Mouse (Mus musculus): Measurements from ENCODE around the gene Nosip. TPM values are rescaled to one million over a fixed set of nuclear protein-coding genes. Genes with fewer than 3 reads are reported as not detected.

The Nosip gene
- polyA plus RNA-seq, 1 experiment = 160 TPM

- TF ChIP-seq GATA1 (IDR thresholded peaks at IDR 0.05; ENCODE audit: low read length) = no peak
Observed at GRCm38 (mm10) chr7:45068000-45068318, 5.7 kb downstream of the Nosip start.

- no peak for TF ChIP-seq GATA1 (IDR thresholded peaks at IDR 0.05; ENCODE audit: low read length)
Observed at GRCm38 (mm10) chr7:45069671-45070070, 7.4 kb downstream of the Nosip start.

- TF ChIP-seq GATA1 (IDR thresholded peaks at IDR 0.05; ENCODE audit: low read length) = no peak
Observed at GRCm38 (mm10) chr7:45072230-45072629, 10.0 kb downstream of the Nosip start.

- no peak for TF ChIP-seq GATA1 (IDR thresholded peaks at IDR 0.05; ENCODE audit: low read length)
Observed at GRCm38 (mm10) chr7:45073171-45073707, 11.0 kb downstream of the Nosip start.

GRCm38 (mm10) chr7:45073949-45074348, 11.7 kb downstream of the Nosip start:
- TF ChIP-seq GATA1 (IDR thresholded peaks at IDR 0.05; ENCODE audit: low read length) = no peak

GRCm38 (mm10) chr7:45075405-45075804, 13.2 kb downstream of the Nosip start:
- no peak for TF ChIP-seq GATA1 (IDR thresholded peaks at IDR 0.05; ENCODE audit: low read length)

GRCm38 (mm10) chr7:45076501-45076900, 14.3 kb downstream of the Nosip start:
- no peak for TF ChIP-seq GATA1 (IDR thresholded peaks at IDR 0.05; ENCODE audit: low read length)

- TF ChIP-seq GATA1 (IDR thresholded peaks at IDR 0.05; ENCODE audit: low read length) = no peak
Observed at GRCm38 (mm10) chr7:45077322-45077721, 15.1 kb downstream of the Nosip start.

GRCm38 (mm10) chr7:45077829-45078228, 15.6 kb downstream of the Nosip start:
- TF ChIP-seq GATA1 (IDR thresholded peaks at IDR 0.05; ENCODE audit: low read length) = no peak

- TF ChIP-seq GATA1 (IDR thresholded peaks at IDR 0.05; ENCODE audit: low read length) = no peak
Observed at GRCm38 (mm10) chr7:45078513-45078912, 16.3 kb downstream of the Nosip start.

- no peak for TF ChIP-seq GATA1 (IDR thresholded peaks at IDR 0.05; ENCODE audit: low read length)
Observed at GRCm38 (mm10) chr7:45079856-45080255, 17.6 kb downstream of the Nosip start.

GRCm38 (mm10) chr7:45081016-45081415, 18.8 kb downstream of the Nosip start:
- no peak for TF ChIP-seq GATA1 (IDR thresholded peaks at IDR 0.05; ENCODE audit: low read length)

- no peak for TF ChIP-seq GATA1 (IDR thresholded peaks at IDR 0.05; ENCODE audit: low read length)
Observed at GRCm38 (mm10) chr7:45082401-45083299, 20.4 kb downstream of the Nosip start.

- TF ChIP-seq GATA1 (IDR thresholded peaks at IDR 0.05; ENCODE audit: low read length) = no peak
Observed at GRCm38 (mm10) chr7:45083300-45083890, 21.2 kb downstream of the Nosip start.

- no peak for TF ChIP-seq GATA1 (IDR thresholded peaks at IDR 0.05; ENCODE audit: low read length)
Observed at GRCm38 (mm10) chr7:45086084-45086483, 23.9 kb downstream of the Nosip start.

GRCm38 (mm10) chr7:45088597-45088996, 26.4 kb downstream of the Nosip start:
- TF ChIP-seq GATA1 (IDR thresholded peaks at IDR 0.05; ENCODE audit: low read length) = no peak

Measured in G1E-ER4 (cell line).